Mouse (Mus musculus): ENCODE results near the gene Ankdd1a.

GRCm38 (mm10) chr9:65491476-65491875 lies 28.5 kb downstream of the Ankdd1a start:
- TF ChIP-seq CTCF (IDR thresholded peaks at IDR 0.05; ENCODE audit: insufficient read depth, low read length) (no peak), POLR2A (IDR thresholded peaks at IDR 0.05; ENCODE audit: borderline replicate concordance, extremely low read depth, low read depth, low read length) (no peak)

All from lung, adult 2 months (tissue).